Mouse (Mus musculus): ENCODE results near the gene Msx1. TPM values are rescaled to one million over a fixed set of nuclear protein-coding genes. Genes with fewer than 3 reads are reported as not detected.

Msx1 gene
- polyA plus RNA-seq, 1 experiment from 2014 or later: 3.3 TPM

DNA sequence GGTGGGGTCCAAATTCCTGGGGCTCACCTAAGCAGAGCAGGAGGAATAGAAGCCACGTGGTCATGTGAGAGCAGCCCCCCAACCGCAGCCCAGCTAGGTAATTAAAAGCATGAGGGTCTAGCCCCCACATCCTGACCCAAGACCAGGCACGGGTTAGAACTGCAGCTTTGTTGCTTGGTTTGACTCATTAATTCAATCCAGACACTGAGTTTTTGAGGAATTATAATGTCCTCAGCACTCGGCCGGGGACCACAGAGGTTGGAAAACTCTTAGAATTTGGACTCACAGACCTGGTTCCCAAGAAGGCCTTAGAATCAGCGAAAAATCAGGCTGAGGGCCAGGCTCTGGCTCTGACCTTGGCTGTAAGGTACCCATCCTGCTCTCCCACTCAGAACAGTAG is 53.5 kb downstream of the Msx1 start:
- Histone ChIP-seq H3K27me3 (ENCODE audit: control insufficient read depth, insufficient read depth, low read depth, low read length) (no peaks in the 10 kb centered on the region), H3K9me3 (ENCODE audit: control insufficient read depth, low read length) (no peaks in the 10 kb centered on the region), H3K4me3 (ENCODE audit: low read length) (no peak overlapping the region), H3K4me1 (replicated peaks; ENCODE audit: control insufficient read depth, insufficient read depth, low read length) (no peaks in the 10 kb centered on the region), H3K27ac (ENCODE audit: low read length) (no peak overlapping the region), H3K9ac (ENCODE audit: low read length) (no peak overlapping the region), H3K4me2 (ENCODE audit: low read depth, low read length) (no peak overlapping the region), H3K36me3 (ENCODE audit: control insufficient read depth, insufficient read depth, low read length) (no peaks in the 10 kb centered on the region)
- ATAC-seq (ENCODE audit: low read depth): no peak
- 79% methylated on average over 6 of the region's 6 CpGs for WGBS

Other genes with a start within 250 kb of the Msx1 start
- 0.50 and 0.91 TPM in 2 replicates for gene Stk32b, start 107.4 kb downstream of the Msx1 start, polyA plus RNA-seq (2015; fragmentation: Nextera tagmentation; extraction: Ambion mirVana)
- gene Cytl1, start 89.1 kb downstream of the Msx1 start, polyA plus RNA-seq (2015; fragmentation: Nextera tagmentation; extraction: Ambion mirVana): 37.7 and 39.2 TPM in 2 replicates
- gene Stx18, start 214.2 kb upstream of the Msx1 start, polyA plus RNA-seq (2015; fragmentation: Nextera tagmentation; extraction: Ambion mirVana): 40.4 and 41.3 TPM in 2 replicates